Mouse (Mus musculus): Measurements from ENCODE around the gene Wfdc5. TPM values are rescaled to one million over a fixed set of nuclear protein-coding genes. Genes with fewer than 3 reads are reported as not detected.

The Wfdc5 gene
- polyA plus RNA-seq, 1 experiment, result not detected

DNA sequence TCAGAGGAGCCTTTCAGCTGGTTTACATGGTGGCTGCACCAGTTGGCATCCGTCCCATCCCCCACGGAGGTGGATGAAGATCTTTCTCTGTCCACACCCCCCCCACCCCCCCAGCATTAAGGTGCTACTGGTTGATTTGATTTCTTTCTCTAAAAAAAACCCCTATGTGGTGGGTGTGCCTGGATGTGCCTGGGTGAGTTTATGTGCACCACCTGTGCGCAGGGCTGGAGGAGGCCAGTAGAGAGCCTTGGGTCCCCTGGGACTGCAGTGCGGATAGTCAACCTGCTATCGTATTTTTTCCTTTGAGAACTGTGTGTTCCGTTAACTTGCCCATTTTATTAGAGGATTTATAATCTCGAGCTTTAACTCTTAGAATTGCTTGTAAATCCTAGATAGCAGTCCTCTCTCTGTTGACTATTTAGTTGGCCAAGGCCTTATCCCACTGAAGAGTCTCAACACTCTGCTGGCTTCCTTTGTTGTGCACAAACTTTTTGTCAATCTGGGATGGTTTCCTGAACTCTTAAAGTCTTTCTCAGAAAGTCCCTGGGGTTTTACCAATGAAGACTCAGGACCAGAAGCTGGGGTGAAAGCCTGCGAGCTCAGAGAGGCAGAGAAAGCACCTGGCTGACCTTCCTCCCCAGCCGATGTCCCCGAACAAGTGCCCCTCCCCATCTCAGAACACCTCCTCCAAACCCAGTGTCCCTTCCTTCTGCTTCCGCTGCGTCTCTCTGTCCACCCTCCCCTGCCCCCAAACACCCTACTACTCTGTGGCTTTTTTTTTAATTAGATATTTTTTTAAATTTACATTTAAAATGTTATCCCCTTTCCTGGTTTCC, 53.7 kb downstream of the Wfdc5 start:
- H3K4me1 ChIP-seq (ENCODE audit: control insufficient read depth, insufficient read depth, low read length), result no peaks in the 10 kb centered on the region
- TF ChIP-seq CTCF (conservative IDR thresholded peaks at IDR 0.05; ENCODE audit: insufficient read depth, insufficient read length, low read depth, low read length) (no peak), POLR2A (IDR thresholded peaks at IDR 0.05; ENCODE audit: low read depth, low read length) (no peak)
- no peaks in the 10 kb centered on the region for H3K27me3 ChIP-seq (replicated peaks; ENCODE audit: control insufficient read depth, insufficient read depth, low read length)
- H3K36me3 ChIP-seq (ENCODE audit: control insufficient read depth, insufficient read depth, low read length), result no peaks in the 10 kb centered on the region
- no peak overlapping the region for H3K4me3 ChIP-seq (ENCODE audit: insufficient read depth, low read depth, low read length)
- WGBS, result 86% methylated on average over 12 of the region's 12 CpGs
- no peak for DNase-seq
- H3K27ac ChIP-seq (ENCODE audit: insufficient read depth, low read depth, low read length), result no peak overlapping the region

DNA sequence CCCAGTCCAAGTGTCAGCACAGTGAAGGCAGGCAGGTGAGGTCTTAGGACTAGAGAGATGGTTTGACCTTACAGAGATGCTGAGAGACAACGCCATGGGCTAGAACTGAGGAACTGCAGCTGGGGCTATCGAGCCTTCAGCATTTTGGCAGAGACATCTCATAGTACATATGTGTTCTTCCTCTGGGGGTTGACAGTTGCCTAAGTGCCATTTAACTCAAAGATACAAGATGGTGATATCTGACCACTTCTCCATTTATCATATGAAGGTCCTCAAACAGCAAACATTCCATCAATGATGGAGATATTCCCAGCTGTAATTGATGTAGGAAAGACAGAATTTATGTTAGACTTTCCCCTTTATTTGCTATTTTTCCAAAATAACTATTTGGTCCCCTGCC, 55.2 kb downstream of the Wfdc5 start:
- no peaks in the 10 kb centered on the region for H3K27me3 ChIP-seq (replicated peaks; ENCODE audit: control insufficient read depth, insufficient read depth, low read length)
- TF ChIP-seq CTCF (conservative IDR thresholded peaks at IDR 0.05; ENCODE audit: insufficient read depth, insufficient read length, low read depth, low read length) (no peak), POLR2A (IDR thresholded peaks at IDR 0.05; ENCODE audit: low read depth, low read length) (no peak)
- H3K4me3 ChIP-seq (ENCODE audit: insufficient read depth, low read depth, low read length), result no peak overlapping the region
- no peak for DNase-seq
- H3K4me1 ChIP-seq (ENCODE audit: control insufficient read depth, insufficient read depth, low read length), result no peaks in the 10 kb centered on the region
- H3K27ac ChIP-seq (ENCODE audit: insufficient read depth, low read depth, low read length), result no peak overlapping the region
- whole genome bisulfite sequencing, result 88% methylated on average over 2 of the region's 2 CpGs
- no peaks in the 10 kb centered on the region for H3K36me3 ChIP-seq (ENCODE audit: control insufficient read depth, insufficient read depth, low read length)

DNA sequence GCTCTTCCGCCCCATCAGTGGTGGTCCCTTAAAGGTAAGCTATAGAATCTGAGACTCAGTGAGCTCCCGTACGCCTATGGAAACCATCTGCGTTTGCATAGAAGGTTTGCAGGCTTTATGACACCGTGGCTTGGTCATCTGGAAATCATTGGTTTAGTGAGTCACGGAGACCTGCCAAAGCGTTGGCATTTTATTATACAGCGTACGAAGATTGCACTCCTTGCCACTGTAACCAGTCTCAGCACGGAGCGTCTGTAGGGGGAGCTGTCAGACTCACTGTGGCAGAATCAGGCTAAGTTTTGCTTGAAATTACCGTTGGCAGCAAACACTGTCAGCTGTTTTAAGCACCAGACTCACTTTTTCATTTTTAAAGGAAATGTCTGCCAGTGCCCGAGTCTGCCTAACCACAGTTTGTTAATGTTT, 56.0 kb downstream of the Wfdc5 start:
- Histone ChIP-seq H3K4me1 (ENCODE audit: control insufficient read depth, insufficient read depth, low read length) (no peaks in the 10 kb centered on the region), H3K27me3 (replicated peaks; ENCODE audit: control insufficient read depth, insufficient read depth, low read length) (no peaks in the 10 kb centered on the region), H3K27ac (ENCODE audit: insufficient read depth, low read depth, low read length) (no peak overlapping the region), H3K4me3 (ENCODE audit: insufficient read depth, low read depth, low read length) (no peak overlapping the region), H3K36me3 (ENCODE audit: control insufficient read depth, insufficient read depth, low read length) (no peaks in the 10 kb centered on the region)
- WGBS, result 60% methylated on average over 13 of the region's 13 CpGs
- DNase-seq, result peak; percentile 69
- TF ChIP-seq POLR2A (IDR thresholded peaks at IDR 0.05; ENCODE audit: low read depth, low read length), result no peak
- peak; percentile 62 for TF ChIP-seq CTCF (conservative IDR thresholded peaks at IDR 0.05; ENCODE audit: insufficient read depth, insufficient read length, low read depth, low read length)

Other genes with a start within 250 kb of the Wfdc5 start
- 46.7 and 63.9 TPM in 2 replicates for gene Ywhab, start 187.8 kb downstream of the Wfdc5 start, polyA plus RNA-seq (2012; rRNA removed)
- gene Pabpc1l, start 157.3 kb downstream of the Wfdc5 start, polyA plus RNA-seq (2012; rRNA removed), result 3.2 and 3.7 TPM in 2 replicates
- gene Stk4, start 112.4 kb downstream of the Wfdc5 start, polyA plus RNA-seq (2012; rRNA removed), result 10.4 and 13.0 TPM in 2 replicates
- 31.0 and 34.1 TPM in 2 replicates for gene Tomm34, start 111.6 kb downstream of the Wfdc5 start, polyA plus RNA-seq (2012; rRNA removed)
- gene Kcns1, start 11.6 kb downstream of the Wfdc5 start, polyA plus RNA-seq (2012; rRNA removed), result 0.36 and 0.48 TPM in 2 replicates
- gene Wfdc12, start 7.9 kb upstream of the Wfdc5 start, polyA plus RNA-seq (2012; rRNA removed), result not detected in 2 replicates
- 0.20 TPM in 1 of 2 replicates, not detected in the other for gene Wfdc15a, start 17.4 kb upstream of the Wfdc5 start, polyA plus RNA-seq (2012; rRNA removed)
- gene Wfdc15b, start 38.9 kb upstream of the Wfdc5 start, polyA plus RNA-seq (2012; rRNA removed), result 492 and 557 TPM in 2 replicates
- not detected in 2 replicates for gene Svs2, start 55.7 kb upstream of the Wfdc5 start, polyA plus RNA-seq (2012; rRNA removed)
- gene Svs3b, start 73.9 kb upstream of the Wfdc5 start, polyA plus RNA-seq (2012; rRNA removed), result not detected in 2 replicates
- not detected in 2 replicates for gene Svs4, start 95.7 kb upstream of the Wfdc5 start, polyA plus RNA-seq (2012; rRNA removed)
- not detected in 2 replicates for gene Svs3a, start 106.5 kb upstream of the Wfdc5 start, polyA plus RNA-seq (2012; rRNA removed)
- not detected in 2 replicates for gene Svs6, start 134.0 kb upstream of the Wfdc5 start, polyA plus RNA-seq (2012; rRNA removed)
- gene Svs5, start 150.0 kb upstream of the Wfdc5 start, polyA plus RNA-seq (2012; rRNA removed), result not detected in 2 replicates
- gene Slpi, start 206.4 kb upstream of the Wfdc5 start, polyA plus RNA-seq (2012; rRNA removed), result 3.0 and 4.6 TPM in 2 replicates
- 0.04 TPM in 1 of 2 replicates, not detected in the other for gene Rbpjl, start 220.4 kb upstream of the Wfdc5 start, polyA plus RNA-seq (2012; rRNA removed)
- 1.4 and 2.6 TPM in 2 replicates for gene Matn4, start 222.4 kb upstream of the Wfdc5 start, polyA plus RNA-seq (2012; rRNA removed)